Mouse (Mus musculus): Measurements from ENCODE around the gene Mb21d2. TPM values are rescaled to one million over a fixed set of nuclear protein-coding genes. Genes with fewer than 3 reads are reported as not detected.

Mb21d2 gene
- polyA plus RNA-seq, 2 experiments: 9.9 to 11.8 TPM

DNA sequence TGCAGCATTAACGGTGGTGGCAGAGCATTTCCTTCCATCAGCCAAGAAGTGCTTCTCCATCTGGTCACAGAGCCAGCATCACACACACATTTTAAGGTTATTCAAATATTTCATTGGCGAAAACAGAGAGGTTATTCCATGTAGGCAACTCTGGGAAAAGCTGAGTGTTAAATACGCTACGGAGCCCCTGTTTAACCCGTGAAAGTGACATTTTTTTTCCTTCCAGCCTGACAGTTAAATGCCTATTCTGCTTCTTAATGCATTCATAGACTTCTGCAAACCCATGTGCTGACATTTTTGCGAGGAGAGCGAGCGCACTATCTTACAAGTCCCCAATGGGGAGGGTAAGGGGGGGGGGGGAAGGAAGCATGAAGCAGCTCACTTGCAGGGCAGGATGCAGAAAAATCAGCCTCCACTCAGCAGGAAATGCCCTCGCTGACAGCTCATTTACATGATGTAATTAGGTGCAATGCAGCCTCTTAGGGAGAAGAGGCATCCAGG is 52.3 kb downstream of the Mb21d2 start:
- no peak overlapping the region for H3K4me2 ChIP-seq (replicated peaks; ENCODE audit: low read depth, low read length, severe bottlenecking)
- no peaks in the 10 kb centered on the region for H3K27me3 ChIP-seq (ENCODE audit: control insufficient read depth, insufficient read depth, low read length)
- H3K4me1 ChIP-seq (ENCODE audit: control insufficient read depth, insufficient read depth, low read length): peaks cover 34% of the 10 kb centered on the region
- H3K36me3 ChIP-seq (ENCODE audit: control insufficient read depth, insufficient read depth, low read length): no peaks in the 10 kb centered on the region
- no peaks in the 10 kb centered on the region for H3K9me3 ChIP-seq (ENCODE audit: control insufficient read depth, low read length)
- DNase-seq (ENCODE audit: low spot score): no peak
- 36% methylated on average over 9 of the region's 9 CpGs for WGBS
- H3K4me3 ChIP-seq (replicated peaks; ENCODE audit: low read length): no peak overlapping the region
- ATAC-seq (ENCODE audit: low FRiP score, low read depth): no peak
- no peak overlapping the region for H3K27ac ChIP-seq (replicated peaks; ENCODE audit: low read depth, low read length)
- no peak for TF ChIP-seq POLR2A (IDR thresholded peaks at IDR 0.05; ENCODE audit: borderline replicate concordance, extremely low read depth, insufficient read depth, insufficient read length)
- H3K9ac ChIP-seq (ENCODE audit: low read depth, low read length, severe bottlenecking): no peak overlapping the region

DNA sequence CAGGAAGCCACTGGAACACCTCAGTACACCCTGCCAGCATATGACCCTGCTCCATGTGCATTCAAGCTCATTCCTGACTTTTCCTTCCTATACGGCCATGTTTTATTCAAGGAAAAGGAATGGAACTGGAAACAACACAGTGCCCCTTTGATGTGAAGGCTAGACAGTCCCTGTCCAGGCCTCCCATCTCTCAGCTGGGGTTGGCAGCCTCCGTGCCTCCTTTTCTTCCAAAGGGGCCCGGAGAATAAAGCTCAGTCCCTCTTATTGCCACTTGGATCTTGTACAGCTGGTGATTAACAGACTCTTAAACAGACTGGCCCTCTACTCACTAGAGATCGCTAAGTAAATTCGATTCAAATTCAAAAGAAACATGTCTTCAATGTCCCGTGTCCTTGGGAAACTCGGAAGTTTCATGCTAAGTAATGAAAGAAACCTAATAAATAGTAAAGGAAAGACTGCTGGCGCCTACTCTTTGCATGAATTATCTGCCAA is 56.0 kb downstream of the Mb21d2 start:
- ATAC-seq (ENCODE audit: low FRiP score, low read depth) (no peak), DNase-seq (ENCODE audit: low spot score) (no peak)
- Histone ChIP-seq H3K4me3 (replicated peaks; ENCODE audit: low read length) (no peak overlapping the region), H3K36me3 (ENCODE audit: control insufficient read depth, insufficient read depth, low read length) (no peaks in the 10 kb centered on the region), H3K9ac (ENCODE audit: low read depth, low read length, severe bottlenecking) (no peak overlapping the region), H3K4me1 (ENCODE audit: control insufficient read depth, insufficient read depth, low read length) (peaks cover 36% of the 10 kb centered on the region), H3K27ac (replicated peaks; ENCODE audit: low read depth, low read length) (no peak overlapping the region), H3K27me3 (ENCODE audit: control insufficient read depth, insufficient read depth, low read length) (no peaks in the 10 kb centered on the region), H3K4me2 (replicated peaks; ENCODE audit: low read depth, low read length, severe bottlenecking) (no peak overlapping the region), H3K9me3 (ENCODE audit: control insufficient read depth, low read length) (no peaks in the 10 kb centered on the region)
- 64% methylated on average over 8 of the region's 8 CpGs for WGBS
- TF ChIP-seq POLR2A (IDR thresholded peaks at IDR 0.05; ENCODE audit: borderline replicate concordance, extremely low read depth, insufficient read depth, insufficient read length): no peak

DNA sequence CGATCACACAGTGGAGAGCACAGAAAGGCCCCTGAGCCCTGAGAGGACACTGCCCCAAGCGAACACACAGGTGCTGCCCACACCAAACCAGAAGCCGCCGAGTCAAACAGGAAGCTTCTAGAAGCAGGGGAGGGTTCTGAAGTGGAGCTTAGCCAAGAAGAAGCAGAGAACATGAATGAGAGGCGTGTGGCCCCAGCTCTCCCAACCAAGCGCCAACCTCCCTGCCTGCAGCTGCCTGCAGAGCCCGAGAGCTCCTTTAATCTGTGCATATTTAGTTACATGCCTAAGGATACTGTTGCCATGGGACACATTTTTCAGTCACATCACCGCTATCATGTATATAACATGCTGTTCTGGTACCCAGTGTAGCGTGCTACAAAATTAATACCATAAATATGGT is 58.6 kb downstream of the Mb21d2 start:
- Histone ChIP-seq H3K27ac (replicated peaks; ENCODE audit: low read depth, low read length) (no peak overlapping the region), H3K9me3 (ENCODE audit: control insufficient read depth, low read length) (no peaks in the 10 kb centered on the region), H3K9ac (ENCODE audit: low read depth, low read length, severe bottlenecking) (no peak overlapping the region), H3K4me1 (ENCODE audit: control insufficient read depth, insufficient read depth, low read length) (peaks cover 28% of the 10 kb centered on the region), H3K36me3 (ENCODE audit: control insufficient read depth, insufficient read depth, low read length) (no peaks in the 10 kb centered on the region), H3K4me2 (replicated peaks; ENCODE audit: low read depth, low read length, severe bottlenecking) (no peak overlapping the region), H3K27me3 (ENCODE audit: control insufficient read depth, insufficient read depth, low read length) (no peaks in the 10 kb centered on the region), H3K4me3 (replicated peaks; ENCODE audit: low read length) (no peak overlapping the region)
- ATAC-seq (ENCODE audit: low FRiP score, low read depth): peak; percentile 66
- DNase-seq (ENCODE audit: low spot score): no peak
- no peak for TF ChIP-seq POLR2A (IDR thresholded peaks at IDR 0.05; ENCODE audit: borderline replicate concordance, extremely low read depth, insufficient read depth, insufficient read length)
- 41% methylated on average over 9 of the region's 9 CpGs for WGBS

DNA sequence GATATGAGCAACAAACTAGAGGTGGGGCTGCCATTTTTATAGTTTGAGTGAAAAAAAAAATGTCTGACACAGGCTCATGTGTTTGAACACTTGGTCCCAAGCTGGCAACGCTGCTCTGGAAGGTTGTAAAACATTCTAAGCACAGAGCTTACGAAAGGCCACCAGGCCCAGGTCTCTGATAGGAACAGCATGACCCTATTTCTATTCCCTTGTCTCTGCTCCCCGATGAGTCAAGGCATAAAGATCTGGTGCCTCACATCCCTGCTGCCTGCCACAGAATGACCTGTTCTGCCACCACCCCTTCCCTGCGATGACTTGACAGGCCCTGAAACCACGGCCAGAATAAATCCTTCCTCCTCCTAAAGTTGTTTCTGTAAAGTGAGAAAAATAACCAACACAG is 59.0 kb downstream of the Mb21d2 start:
- Histone ChIP-seq H3K4me1 (ENCODE audit: control insufficient read depth, insufficient read depth, low read length) (peaks cover 28% of the 10 kb centered on the region), H3K9ac (ENCODE audit: low read depth, low read length, severe bottlenecking) (no peak overlapping the region), H3K27me3 (ENCODE audit: control insufficient read depth, insufficient read depth, low read length) (no peaks in the 10 kb centered on the region), H3K27ac (replicated peaks; ENCODE audit: low read depth, low read length) (no peak overlapping the region), H3K4me2 (replicated peaks; ENCODE audit: low read depth, low read length, severe bottlenecking) (no peak overlapping the region), H3K36me3 (ENCODE audit: control insufficient read depth, insufficient read depth, low read length) (no peaks in the 10 kb centered on the region), H3K4me3 (replicated peaks; ENCODE audit: low read length) (no peak overlapping the region), H3K9me3 (ENCODE audit: control insufficient read depth, low read length) (no peaks in the 10 kb centered on the region)
- WGBS: 54% methylated on average over 5 of the region's 5 CpGs
- TF ChIP-seq POLR2A (IDR thresholded peaks at IDR 0.05; ENCODE audit: borderline replicate concordance, extremely low read depth, insufficient read depth, insufficient read length): no peak
- DNase-seq (ENCODE audit: low spot score) (no peak), ATAC-seq (ENCODE audit: low FRiP score, low read depth) (no peak)

GRCm38 (mm10) chr16:28868864-28869263 is 60.6 kb downstream of the Mb21d2 start:
- 39% methylated on average over 9 of the region's 9 CpGs for WGBS
- H3K36me3 ChIP-seq (ENCODE audit: control insufficient read depth, insufficient read depth, low read length): no peaks in the 10 kb centered on the region
- TF ChIP-seq POLR2A (IDR thresholded peaks at IDR 0.05; ENCODE audit: borderline replicate concordance, extremely low read depth, insufficient read depth, insufficient read length): no peak
- no peak overlapping the region for H3K4me3 ChIP-seq (replicated peaks; ENCODE audit: low read length)
- H3K9me3 ChIP-seq (ENCODE audit: control insufficient read depth, low read length): no peaks in the 10 kb centered on the region
- H3K4me2 ChIP-seq (replicated peaks; ENCODE audit: low read depth, low read length, severe bottlenecking): no peak overlapping the region
- peaks cover 28% of the 10 kb centered on the region for H3K4me1 ChIP-seq (ENCODE audit: control insufficient read depth, insufficient read depth, low read length)
- no peaks in the 10 kb centered on the region for H3K27me3 ChIP-seq (ENCODE audit: control insufficient read depth, insufficient read depth, low read length)
- H3K9ac ChIP-seq (ENCODE audit: low read depth, low read length, severe bottlenecking): no peak overlapping the region
- ATAC-seq (ENCODE audit: low FRiP score, low read depth) (no peak), DNase-seq (ENCODE audit: low spot score) (no peak)
- H3K27ac ChIP-seq (replicated peaks; ENCODE audit: low read depth, low read length): no peak overlapping the region
